16 mouse cellular contexts compared by ENCODE assay signal in genomic region chr2:180085926-180086636, GRCm38 (mm10). TPM values are rescaled to one million over a fixed set of nuclear protein-coding genes. Genes with fewer than 3 reads are reported as not detected.
A peak's percentile ranks its signal among the peaks of the same experiment; 100 is the strongest.
DNase-seq lines count a peak whose midpoint lies in the region; ATAC-seq and TF ChIP-seq lines count a peak whose summit lies in the region.
"Had no signal": no experiment of that assay in that cellular context is flagged by ENCODE, and none has a peak within 500 bp of the region (broad histone marks: within the 10 kb centered on the region; RNA-seq: fewer than 3 reads in every experiment).

No protein-coding gene starts in this region.

- H3K4me3 ChIP-seq in hindbrain, embryonic 13.5 days = no peak overlapping the region
- no peak overlapping the region for H3K4me3 ChIP-seq in hindbrain, embryonic 11.5 days (ENCODE audit: low read depth, low read length)
- H3K4me3 ChIP-seq in midbrain, postnatal 0 days (ENCODE audit: low read depth, low read length) = no peak overlapping the region
- no peak overlapping the region for H3K4me3 ChIP-seq in midbrain, embryonic 15.5 days
- no peak overlapping the region for H3K4me3 ChIP-seq in hindbrain, embryonic 16.5 days (ENCODE audit: low read length)
- H3K4me3 ChIP-seq: embryonic facial prominence, embryonic 12.5 days; limb, embryonic 15.5 days had no signal

- H3K4me1 ChIP-seq in hindbrain, embryonic 13.5 days (replicated peaks) = peaks cover 14% of the 10 kb centered on the region
- no peaks in the 10 kb centered on the region for H3K4me1 ChIP-seq in hindbrain, embryonic 11.5 days (replicated peaks; ENCODE audit: control insufficient read depth, insufficient read depth, low read length)
- H3K4me1 ChIP-seq in midbrain, postnatal 0 days (ENCODE audit: insufficient read depth, low read length) = no peaks in the 10 kb centered on the region
- no peaks in the 10 kb centered on the region for H3K4me1 ChIP-seq in midbrain, embryonic 15.5 days
- H3K4me1 ChIP-seq in hindbrain, embryonic 16.5 days (ENCODE audit: control insufficient read depth, insufficient read depth, low read depth, low read length) = no peaks in the 10 kb centered on the region; the same call in 1 of the 2 replicates
- H3K4me1 ChIP-seq: limb, embryonic 15.5 days had no signal

- peak; percentile 30 to 47 for DNase-seq in cerebellum, adult 18-20 months
- no peak for DNase-seq in cerebellum, adult 8-10 months
- no peak for DNase-seq in hindbrain, embryonic 11.5 days (ENCODE audit: low spot score)
- peak; percentile 30 for DNase-seq in midbrain, postnatal 0 days (ENCODE audit: low spot score)
- no peak for DNase-seq in thymus, postnatal 10 days (ENCODE audit: low spot score in 2 of 2)
- DNase-seq: adrenal gland, postnatal 10 days; kidney, postnatal 25 days; lung, adult 2 months; right cerebral cortex, postnatal 14 days; thymus, adult 18-20 months had no signal

- H3K27ac ChIP-seq in hindbrain, embryonic 13.5 days = peak overlapping the region; percentile 20
- H3K27ac ChIP-seq in hindbrain, embryonic 11.5 days (ENCODE audit: low read depth, low read length) = no peak overlapping the region
- H3K27ac ChIP-seq in midbrain, postnatal 0 days (ENCODE audit: low read depth, low read length) = no peak overlapping the region
- H3K27ac ChIP-seq in midbrain, embryonic 15.5 days = no peak overlapping the region
- peak overlapping the region; percentile 9; the same call in 1 of the 2 replicates for H3K27ac ChIP-seq in hindbrain, embryonic 16.5 days (ENCODE audit: low read depth, low read length)
- H3K27ac ChIP-seq: embryonic facial prominence, embryonic 12.5 days; limb, embryonic 15.5 days had no signal

- peaks cover 51% of the 10 kb centered on the region for H3K36me3 ChIP-seq in hindbrain, embryonic 13.5 days
- peaks cover 2% of the 10 kb centered on the region; the same call in 1 of the 2 replicates for H3K36me3 ChIP-seq in hindbrain, embryonic 11.5 days (ENCODE audit: control insufficient read depth, insufficient read depth, low read length)
- peaks cover 24% of the 10 kb centered on the region for H3K36me3 ChIP-seq in midbrain, postnatal 0 days (ENCODE audit: insufficient read depth, low read length)
- 0 out of 2 replicates have a peak, but pooled peaks cover 3% of the 10 kb centered on the region for H3K36me3 ChIP-seq in midbrain, embryonic 15.5 days (replicated peaks)
- peaks cover 6% of the 10 kb centered on the region for H3K36me3 ChIP-seq in hindbrain, embryonic 16.5 days (ENCODE audit: control insufficient read depth, insufficient read depth, low read length)

- no peak overlapping the region for H3K4me2 ChIP-seq in hindbrain, embryonic 13.5 days
- no peak overlapping the region for H3K4me2 ChIP-seq in hindbrain, embryonic 11.5 days (replicated peaks; ENCODE audit: low read depth, low read length)
- H3K4me2 ChIP-seq in midbrain, postnatal 0 days (ENCODE audit: low read depth, low read length, poor library complexity, severe bottlenecking) = no peak overlapping the region
- H3K4me2 ChIP-seq in midbrain, embryonic 15.5 days = no peak overlapping the region
- H3K4me2 ChIP-seq in hindbrain, embryonic 16.5 days (ENCODE audit: low read length) = no peak overlapping the region
- H3K4me2 ChIP-seq: embryonic facial prominence, embryonic 12.5 days; limb, embryonic 15.5 days had no signal

- 73% methylated on average over 16 of the region's 16 CpGs for WGBS in hindbrain, embryonic 13.5 days
- WGBS in hindbrain, embryonic 11.5 days = 78% methylated on average over 16 of the region's 16 CpGs
- 71% methylated on average over 16 of the region's 16 CpGs for WGBS in midbrain, postnatal 0 days
- 74% methylated on average over 16 of the region's 16 CpGs for WGBS in midbrain, embryonic 15.5 days
- 66% methylated on average over 16 of the region's 16 CpGs for WGBS in hindbrain, embryonic 16.5 days

- H3K27me3 ChIP-seq in hindbrain, embryonic 13.5 days = no peaks in the 10 kb centered on the region
- H3K27me3 ChIP-seq in hindbrain, embryonic 11.5 days (ENCODE audit: control insufficient read depth, insufficient read depth, low read length) = no peaks in the 10 kb centered on the region
- no peaks in the 10 kb centered on the region for H3K27me3 ChIP-seq in midbrain, postnatal 0 days (ENCODE audit: insufficient read depth, low read length)
- no peaks in the 10 kb centered on the region for H3K27me3 ChIP-seq in midbrain, embryonic 15.5 days (replicated peaks)
- no peaks in the 10 kb centered on the region for H3K27me3 ChIP-seq in hindbrain, embryonic 16.5 days (replicated peaks; ENCODE audit: control insufficient read depth, insufficient read depth, low read length)
- H3K27me3 ChIP-seq: embryonic facial prominence, embryonic 12.5 days had no signal

- no peak for ATAC-seq in hindbrain, embryonic 13.5 days (ENCODE audit: low FRiP score)
- no peak for ATAC-seq in hindbrain, embryonic 11.5 days (ENCODE audit: low FRiP score)
- ATAC-seq in midbrain, postnatal 0 days (ENCODE audit: low FRiP score) = 0 out of 2 replicates have a peak, but pooled peaks have one; percentile 15
- no peak for ATAC-seq in midbrain, embryonic 15.5 days (replicated peaks)
- ATAC-seq in hindbrain, embryonic 16.5 days = peak; percentile 40

- peak overlapping the region; percentile 21; the same call in 1 of the 2 replicates for H3K9ac ChIP-seq in hindbrain, embryonic 13.5 days
- H3K9ac ChIP-seq in hindbrain, embryonic 11.5 days (ENCODE audit: low read depth, low read length) = no peak overlapping the region
- no peak overlapping the region for H3K9ac ChIP-seq in midbrain, postnatal 0 days (replicated peaks; ENCODE audit: low read length, poor library complexity, severe bottlenecking)
- H3K9ac ChIP-seq in midbrain, embryonic 15.5 days = no peak overlapping the region
- 0 out of 2 replicates have a peak overlapping the region, but pooled peaks have one; percentile 4 for H3K9ac ChIP-seq in hindbrain, embryonic 16.5 days (ENCODE audit: low read depth, low read length)
- H3K9ac ChIP-seq: embryonic facial prominence, embryonic 12.5 days; limb, embryonic 15.5 days had no signal

- H3K9me3 ChIP-seq in hindbrain, embryonic 13.5 days = no peaks in the 10 kb centered on the region
- no peaks in the 10 kb centered on the region for H3K9me3 ChIP-seq in hindbrain, embryonic 11.5 days (ENCODE audit: control insufficient read depth, low read length)
- H3K9me3 ChIP-seq in midbrain, postnatal 0 days (ENCODE audit: low read length) = no peaks in the 10 kb centered on the region
- no peaks in the 10 kb centered on the region for H3K9me3 ChIP-seq in midbrain, embryonic 15.5 days
- no peaks in the 10 kb centered on the region for H3K9me3 ChIP-seq in hindbrain, embryonic 16.5 days (ENCODE audit: control insufficient read depth, low read length)
- H3K9me3 ChIP-seq: embryonic facial prominence, embryonic 12.5 days; limb, embryonic 15.5 days had no signal

- no peak for TF ChIP-seq CTCF in midbrain, postnatal 0 days (IDR thresholded peaks at IDR 0.05)

RNA-seq across cellular contexts. Expression of gene Mtg2, which starts 15.7 kb away (rescaled TPM):
- 31.9 and 35.0 TPM in 2 replicates for polyA plus RNA-seq in hindbrain, embryonic 13.5 days (2015; fragmentation: Nextera tagmentation; extraction: Ambion mirVana)
- polyA plus RNA-seq in hindbrain, embryonic 11.5 days (2014; fragmentation: Nextera tagmentation; extraction: Ambion mirVana) = 26.3 and 31.5 TPM in 2 replicates
- total RNA-seq in midbrain, postnatal 0 days (2014; rRNA removed) = 18.0 and 21.3 TPM in 2 replicates
- 27.3 and 29.1 TPM in 2 replicates for polyA plus RNA-seq in midbrain, postnatal 0 days (2015; fragmentation: Nextera tagmentation; extraction: Ambion mirVana)
- polyA plus RNA-seq in midbrain, embryonic 15.5 days (2015; fragmentation: Nextera tagmentation; extraction: Ambion mirVana) = 37.4 and 37.7 TPM in 2 replicates
- 33.1 and 33.2 TPM in 2 replicates for polyA plus RNA-seq in hindbrain, embryonic 16.5 days (2015; fragmentation: Nextera tagmentation; extraction: Ambion mirVana)

RNA-seq across cellular contexts. Expression of gene Hrh3, which starts 18.2 kb away (rescaled TPM):
- polyA plus RNA-seq in hindbrain, embryonic 13.5 days (2015; fragmentation: Nextera tagmentation; extraction: Ambion mirVana) = 3.1 TPM in 2 replicates
- polyA plus RNA-seq in hindbrain, embryonic 11.5 days (2014; fragmentation: Nextera tagmentation; extraction: Ambion mirVana) = 2.6 and 2.7 TPM in 2 replicates
- 6.2 and 9.3 TPM in 2 replicates for total RNA-seq in midbrain, postnatal 0 days (2014; rRNA removed)
- polyA plus RNA-seq in midbrain, postnatal 0 days (2015; fragmentation: Nextera tagmentation; extraction: Ambion mirVana) = 4.9 and 6.2 TPM in 2 replicates
- 3.2 and 3.7 TPM in 2 replicates for polyA plus RNA-seq in midbrain, embryonic 15.5 days (2015; fragmentation: Nextera tagmentation; extraction: Ambion mirVana)
- polyA plus RNA-seq in hindbrain, embryonic 16.5 days (2015; fragmentation: Nextera tagmentation; extraction: Ambion mirVana) = 2.1 and 2.7 TPM in 2 replicates
- polyA plus RNA-seq: heart, embryonic 14.5 days; limb, embryonic 15.5 days had no signal

RNA-seq across cellular contexts. Expression of gene Osbpl2, which starts 33.0 kb away (rescaled TPM):
- polyA plus RNA-seq in hindbrain, embryonic 13.5 days (2015; fragmentation: Nextera tagmentation; extraction: Ambion mirVana) = 58.2 and 60.8 TPM in 2 replicates
- 42.1 and 42.2 TPM in 2 replicates for polyA plus RNA-seq in hindbrain, embryonic 11.5 days (2014; fragmentation: Nextera tagmentation; extraction: Ambion mirVana)
- 52.6 and 67.5 TPM in 2 replicates for total RNA-seq in midbrain, postnatal 0 days (2014; rRNA removed)
- polyA plus RNA-seq in midbrain, postnatal 0 days (2015; fragmentation: Nextera tagmentation; extraction: Ambion mirVana) = 64.9 and 70.3 TPM in 2 replicates
- polyA plus RNA-seq in midbrain, embryonic 15.5 days (2015; fragmentation: Nextera tagmentation; extraction: Ambion mirVana) = 80.3 and 81.2 TPM in 2 replicates
- polyA plus RNA-seq in hindbrain, embryonic 16.5 days (2015; fragmentation: Nextera tagmentation; extraction: Ambion mirVana) = 70.5 and 72.8 TPM in 2 replicates

RNA-seq across cellular contexts. Expression of gene Ss18l1, which starts 43.8 kb away (rescaled TPM):
- 52.7 TPM in 2 replicates for polyA plus RNA-seq in hindbrain, embryonic 13.5 days (2015; fragmentation: Nextera tagmentation; extraction: Ambion mirVana)
- polyA plus RNA-seq in hindbrain, embryonic 11.5 days (2014; fragmentation: Nextera tagmentation; extraction: Ambion mirVana) = 18.5 and 19.9 TPM in 2 replicates
- 110 and 111 TPM in 2 replicates for total RNA-seq in midbrain, postnatal 0 days (2014; rRNA removed)
- 49.2 and 52.3 TPM in 2 replicates for polyA plus RNA-seq in midbrain, postnatal 0 days (2015; fragmentation: Nextera tagmentation; extraction: Ambion mirVana)
- 70.1 and 73.0 TPM in 2 replicates for polyA plus RNA-seq in midbrain, embryonic 15.5 days (2015; fragmentation: Nextera tagmentation; extraction: Ambion mirVana)
- polyA plus RNA-seq in hindbrain, embryonic 16.5 days (2015; fragmentation: Nextera tagmentation; extraction: Ambion mirVana) = 53.0 and 61.1 TPM in 2 replicates

RNA-seq across cellular contexts. Expression of gene Psma7, which starts 43.8 kb away (rescaled TPM):
- 665 and 670 TPM in 2 replicates for polyA plus RNA-seq in hindbrain, embryonic 13.5 days (2015; fragmentation: Nextera tagmentation; extraction: Ambion mirVana)
- polyA plus RNA-seq in hindbrain, embryonic 11.5 days (2014; fragmentation: Nextera tagmentation; extraction: Ambion mirVana) = 756 and 797 TPM in 2 replicates
- 197 and 234 TPM in 2 replicates for total RNA-seq in midbrain, postnatal 0 days (2014; rRNA removed)
- 584 and 586 TPM in 2 replicates for polyA plus RNA-seq in midbrain, postnatal 0 days (2015; fragmentation: Nextera tagmentation; extraction: Ambion mirVana)
- polyA plus RNA-seq in midbrain, embryonic 15.5 days (2015; fragmentation: Nextera tagmentation; extraction: Ambion mirVana) = 521 and 530 TPM in 2 replicates
- 514 and 534 TPM in 2 replicates for polyA plus RNA-seq in hindbrain, embryonic 16.5 days (2015; fragmentation: Nextera tagmentation; extraction: Ambion mirVana)

Comparison
In these comparisons a context has a peak if more than half of its experiments do, and no peak if none do; other contexts are left out.
1. DNase-seq: peak in cerebellum, adult 18-20 months (2 of 2) and midbrain, postnatal 0 days (single experiment); none in cerebellum, adult 8-10 months (single experiment), hindbrain, embryonic 11.5 days (single experiment) and thymus, postnatal 10 days (0 of 2).
2. ATAC-seq: peak in midbrain, postnatal 0 days (single experiment) and hindbrain, embryonic 16.5 days (single experiment); none in hindbrain, embryonic 13.5 days (single experiment), hindbrain, embryonic 11.5 days (single experiment) and midbrain, embryonic 15.5 days (single experiment).
3. H3K27ac ChIP-seq: peak in hindbrain, embryonic 13.5 days (single experiment) and hindbrain, embryonic 16.5 days (single experiment); none in hindbrain, embryonic 11.5 days (single experiment), midbrain, postnatal 0 days (single experiment) and midbrain, embryonic 15.5 days (single experiment).
4. H3K9ac ChIP-seq: peak in hindbrain, embryonic 13.5 days (single experiment) and hindbrain, embryonic 16.5 days (single experiment); none in hindbrain, embryonic 11.5 days (single experiment), midbrain, postnatal 0 days (single experiment) and midbrain, embryonic 15.5 days (single experiment).